Mouse (Mus musculus) midbrain, postnatal 0 days (tissue): ENCODE results near the gene Cd6. TPM values are rescaled to one million over a fixed set of nuclear protein-coding genes. Genes with fewer than 3 reads are reported as not detected.

Experiments
- ATAC-seq: fragments of 200-750 bp; cut with Nextera tagmentation; 2 replicates; pipeline ENCODE4 v1.8.0; 2017; ENCODE audit warnings: moderate number of reproducible peaks, mild to moderate bottlenecking, moderate TSS enrichment, moderate library complexity; ENCODE audit not compliant: low FRiP score
- DNase-seq: peaks from one replicate; pipeline ENCODE4 v3.0.0-alpha.2; 2015; ENCODE audit warnings: low spot score
- H3K27ac ChIP-seq: fragments of 300-500 bp; sonication (generic); 2 replicates; pipeline ENCODE4 v1.5.1; 2014; ENCODE audit warnings: low read depth, mild to moderate bottlenecking, low read length, mixed read lengths
- H3K27me3 ChIP-seq: fragments of 300-500 bp; sonication (generic); 2 replicates; pipeline ENCODE4 v1.6.1; 2014; ENCODE audit warnings: low read length, control low read depth, mixed read lengths; ENCODE audit not compliant: insufficient read depth
- H3K36me3 ChIP-seq: fragments of 300-500 bp; sonication (generic); 2 replicates; pipeline ENCODE4 v1.6.1; 2014; ENCODE audit warnings: low read length, control low read depth, mixed read lengths; ENCODE audit not compliant: insufficient read depth
- H3K4me1 ChIP-seq: fragments of 300-500 bp; sonication (generic); 2 replicates; pipeline ENCODE4 v1.6.1; 2014; ENCODE audit warnings: mild to moderate bottlenecking, control low read depth, antibody characterized with exemption, low read length, mixed read lengths; ENCODE audit not compliant: insufficient read depth
- H3K4me2 ChIP-seq: fragments of 300-500 bp; sonication (generic); 2 replicates; pipeline ENCODE4 v1.6.1; 2014; ENCODE audit warnings: low read depth, mild to moderate bottlenecking, low read length, mixed read lengths; ENCODE audit not compliant: poor library complexity, severe bottlenecking
- H3K4me3 ChIP-seq: fragments of 300-500 bp; sonication (generic); 2 replicates; pipeline ENCODE4 v1.5.1; 2014; ENCODE audit warnings: low read depth, mild to moderate bottlenecking, low read length, moderate library complexity
- H3K9ac ChIP-seq: fragments of 300-500 bp; sonication (generic); replicated peaks from 2 replicates; pipeline ENCODE4 v1.6.1; 2014; ENCODE audit warnings: mild to moderate bottlenecking, low read length, moderate library complexity, mixed read lengths; ENCODE audit not compliant: poor library complexity, severe bottlenecking
- H3K9me3 ChIP-seq: fragments of 300-500 bp; sonication (generic); 2 replicates; pipeline ENCODE4 v1.6.1; 2016; ENCODE audit warnings: low read length, control low read depth
- CTCF ChIP-seq: IDR thresholded peaks from 2 replicates; pipeline ENCODE4 v1.5.1; 2016; ENCODE audit warnings: antibody characterized with exemption, mild to moderate bottlenecking
- WGBS: fragments of 180-500 bp; shearing (Covaris S2); extraction: QIAGEN DNeasy Blood & Tissue Kit; methylation state at CpG from one replicate; pipeline ENCODE4 v1.1.7; 2014; 5-methylcytosine and 5-hydroxymethylcytosine counted together
- polyA plus RNA-seq: library from polyadenylated mRNA; unstranded; fragments of >200 nt; fragmentation: Nextera tagmentation; extraction: Ambion mirVana; gene quantifications from 2 replicates; pipeline ENCODE4 v1.2.1, GENCODE M21; 2015
- total RNA-seq: library from RNA; depleted of rRNA; stranded (reverse); fragments of >200 nt; gene quantifications from 2 replicates; pipeline ENCODE4 v1.2.3, GENCODE M21; 2014; rRNA removed

Cd6 gene
- total RNA-seq (not detected in 2 replicates), polyA plus RNA-seq (0.22 TPM in 1 of 2 replicates, not detected in the other)

GRCm38 (mm10) chr19:10829436-10830175, at the start of gene Cd6:
Cd6 (minus strand) TSS chr19:10830058.
- Histone ChIP-seq H3K27me3 (no peaks in the 10 kb centered on the region), H3K9ac (no peak within 1 kb of the TSS), H3K9me3 (no peaks in the 10 kb centered on the region), H3K27ac (no peak within 1 kb of the TSS), H3K4me2 (no peak within 1 kb of the TSS), H3K36me3 (no peaks in the 10 kb centered on the region), H3K4me1 (no peaks in the 10 kb centered on the region), H3K4me3 (no peak within 1 kb of the TSS)
- 90% methylated on average over 16 of the region's 16 CpGs for WGBS
- DNase-seq (no peak), ATAC-seq (no peak)
- TF ChIP-seq CTCF, result no peak

- ATAC-seq (no peak), DNase-seq (no peak)
- Histone ChIP-seq H3K27ac (no peak overlapping the region), H3K4me2 (no peak overlapping the region), H3K4me3 (no peak overlapping the region), H3K36me3 (peaks cover 7% of the 10 kb centered on the region; the same call in 1 of the 2 replicates), H3K27me3 (no peaks in the 10 kb centered on the region), H3K4me1 (peaks cover 8% of the 10 kb centered on the region), H3K9ac (no peak overlapping the region), H3K9me3 (no peaks in the 10 kb centered on the region)
- 91% methylated on average over 7 of the region's 7 CpGs for WGBS
- TF ChIP-seq CTCF, result no peak
These were observed 48.5 kb upstream of the Cd6 start for GRCm38 (mm10) chr19:10878201-10878837.

- no peak overlapping the region for H3K9ac ChIP-seq
- ATAC-seq (no peak), DNase-seq (no peak)
- H3K4me1 ChIP-seq, result peaks cover 9% of the 10 kb centered on the region; the same call in 1 of the 2 replicates
- no peak overlapping the region for H3K4me2 ChIP-seq
- no peak overlapping the region for H3K4me3 ChIP-seq
- no peaks in the 10 kb centered on the region for H3K27me3 ChIP-seq
- H3K9me3 ChIP-seq, result no peaks in the 10 kb centered on the region
- 84% methylated on average over 14 of the region's 14 CpGs for WGBS
- peaks cover 31% of the 10 kb centered on the region for H3K36me3 ChIP-seq
- no peak overlapping the region for H3K27ac ChIP-seq
- TF ChIP-seq CTCF, result no peak
These were observed 41.6 kb upstream of the Cd6 start for GRCm38 (mm10) chr19:10871328-10871961.

- Histone ChIP-seq H3K27me3 (no peaks in the 10 kb centered on the region), H3K27ac (peak overlapping the region; percentile 88; the same call in 1 of the 2 replicates), H3K36me3 (peaks cover 35% of the 10 kb centered on the region), H3K9me3 (no peaks in the 10 kb centered on the region), H3K9ac (0 out of 2 replicates have a peak overlapping the region, but pooled peaks have one; percentile 13), H3K4me3 (no peak overlapping the region), H3K4me1 (peaks cover 9% of the 10 kb centered on the region; the same call in 1 of the 2 replicates), H3K4me2 (no peak overlapping the region)
- DNase-seq (no peak), ATAC-seq (no peak)
- 90% methylated on average over 3 of the region's 3 CpGs for WGBS
- no peak for TF ChIP-seq CTCF
These were observed 40.8 kb upstream of the Cd6 start for GRCm38 (mm10) chr19:10870676-10871075.

- ATAC-seq (peak; percentile 21; the same call in 1 of the 2 replicates), DNase-seq (peak; percentile 30)
- Histone ChIP-seq H3K4me2 (peak within 1 kb of the TSS; percentile 88), H3K9me3 (no peaks in the 10 kb centered on the region), H3K4me1 (peaks cover 9% of the 10 kb centered on the region; the same call in 1 of the 2 replicates), H3K36me3 (peaks cover 41% of the 10 kb centered on the region), H3K27me3 (no peaks in the 10 kb centered on the region), H3K9ac (peak within 1 kb of the TSS; percentile 76), H3K27ac (peak within 1 kb of the TSS; percentile 88), H3K4me3 (peak within 1 kb of the TSS; percentile 58)
- WGBS, result 3% methylated on average over 8 of the region's 8 CpGs
- TF ChIP-seq CTCF, result peak; percentile 19; the same call in 1 of the 2 replicates
These were observed 40.1 kb upstream of the Cd6 start, which contains the start of gene Tmem132a for GRCm38 (mm10) chr19:10869886-10870527. Tmem132a (minus strand) TSS chr19:10869940.
